Mouse (Mus musculus): Measurements from ENCODE around the gene Zc3h12c. TPM values are rescaled to one million over a fixed set of nuclear protein-coding genes. Genes with fewer than 3 reads are reported as not detected.

The Zc3h12c gene
- 1.7 and 2.7 TPM in 2 replicates for polyA plus RNA-seq (2012; rRNA removed; ENCODE audit: low replicate concordance)

DNA sequence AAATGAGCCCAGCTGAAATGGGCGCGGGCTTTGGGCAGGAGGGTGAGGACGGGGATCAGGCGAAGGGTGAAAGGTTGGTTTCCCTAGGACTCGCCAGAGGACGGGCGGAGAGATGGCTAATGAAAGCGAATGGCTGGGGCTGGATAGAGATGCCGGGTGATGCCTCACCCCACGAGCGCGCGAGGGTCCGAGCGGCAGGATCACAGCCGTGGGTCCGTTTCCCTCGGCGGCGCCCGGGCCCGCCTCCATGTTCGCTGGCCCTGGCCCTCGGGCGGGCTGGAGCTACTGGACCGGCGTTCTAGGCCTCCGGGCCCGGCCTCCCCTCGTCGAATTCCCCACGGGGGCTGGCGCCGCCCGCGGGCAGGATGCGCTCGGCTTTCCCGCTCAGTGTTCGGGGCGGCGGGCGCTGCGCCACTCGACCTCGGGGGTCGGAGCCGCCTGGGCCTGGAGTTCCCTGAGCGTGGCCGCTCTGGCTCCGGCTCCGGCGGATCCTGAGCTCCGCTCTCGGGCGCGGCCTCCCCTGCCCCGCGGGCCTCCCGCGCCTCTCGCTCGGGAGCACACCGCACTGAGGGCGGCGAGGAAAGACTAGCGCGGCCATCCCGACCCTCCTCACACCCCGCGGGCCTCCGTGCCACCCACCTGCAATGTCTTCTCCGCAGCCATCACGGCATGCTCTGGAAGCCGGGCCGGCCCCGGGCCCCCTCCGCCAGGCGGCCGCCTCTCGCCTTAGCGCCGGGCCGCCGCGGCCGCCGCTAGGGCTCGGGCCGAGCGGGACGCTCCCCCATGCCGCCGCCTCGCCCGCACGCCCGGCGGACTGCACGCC lies at the start of gene Zc3h12c:
Zc3h12c (minus strand) TSS at position 710 of the 823 bp plus-strand sequence.

Other genes with a start within 250 kb of the Zc3h12c start
- gene Fdx1, start 205.0 kb downstream of the Zc3h12c start, polyA plus RNA-seq (2012; rRNA removed; ENCODE audit: low replicate concordance) = 52.1 and 160 TPM in 2 replicates
- gene Rdx, start 121.4 kb downstream of the Zc3h12c start, polyA plus RNA-seq (2012; rRNA removed; ENCODE audit: low replicate concordance) = 8.2 and 26.1 TPM in 2 replicates

All from mammary gland, adult 2 months (tissue).